Mouse (Mus musculus): Measurements from ENCODE around the gene Ttc21a.

DNA sequence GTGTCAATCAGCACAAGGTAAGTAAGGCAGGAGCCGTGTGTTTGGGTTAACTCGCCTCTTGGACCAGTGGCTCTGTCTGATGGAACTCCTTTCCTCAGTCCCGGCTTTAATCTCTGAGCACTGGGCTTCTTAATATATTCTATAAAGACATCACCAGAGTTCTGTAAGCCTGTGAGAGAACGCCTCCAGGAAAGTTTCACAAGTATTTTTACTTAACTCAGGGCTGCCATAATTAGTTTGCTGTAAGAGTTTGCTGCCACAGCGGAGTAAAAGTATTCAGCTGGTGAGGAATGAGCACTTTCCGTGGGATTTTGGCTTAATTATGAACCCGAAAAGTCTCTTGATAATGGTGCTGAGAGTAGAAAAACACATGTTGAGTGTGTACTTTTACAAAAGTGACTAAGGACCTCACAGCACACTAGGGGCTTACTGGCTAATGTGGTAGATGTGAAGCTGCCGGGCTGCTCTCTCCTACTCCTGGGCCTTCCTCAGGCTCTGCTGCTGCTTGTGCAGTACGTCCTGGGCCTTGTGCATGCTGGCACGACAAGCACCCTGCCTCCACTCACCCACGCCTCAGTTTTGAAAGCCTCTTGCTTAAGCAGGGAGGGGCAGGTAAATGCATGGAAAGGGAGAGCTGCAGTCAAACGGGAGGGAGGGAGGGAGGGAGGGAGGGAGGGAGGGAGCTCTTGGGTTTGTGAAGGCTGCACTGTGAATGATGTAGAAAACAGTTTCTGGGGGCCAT, 34.8 kb upstream of the Ttc21a start:
- TF ChIP-seq EP300 (optimal IDR thresholded peaks at IDR 0.05): no peak
- TF ChIP-seq CTCF (IDR thresholded peaks at IDR 0.05; ENCODE audit: low read depth): no peak

Data from stomach, postnatal 0 days (tissue).